Mouse (Mus musculus) C2C12 (cell line): ENCODE measurements around the gene Mlycd.

Source experiments
- CEBPB ChIP-seq: IDR thresholded peaks from one replicate; pipeline ENCODE4 v1.6.1; 2011; ENCODE audit warnings: low read depth, mild to moderate bottlenecking, control low read depth, moderate library complexity
- CTCF ChIP-seq: IDR thresholded peaks from one replicate; pipeline ENCODE4 v1.5.1; 2011; ENCODE audit not compliant: control insufficient read depth, insufficient read depth, insufficient read length
- MYOD1 ChIP-seq: IDR thresholded peaks from one replicate; pipeline ENCODE4 v1.6.1; 2011; ENCODE audit warnings: low read depth; ENCODE audit not compliant: control insufficient read depth, insufficient read length
- MYOG ChIP-seq: IDR thresholded peaks from one replicate; pipeline ENCODE4 v1.6.1; 2011; ENCODE audit not compliant: control insufficient read depth, insufficient read length; ENCODE audit errors: extremely low read depth

DNA sequence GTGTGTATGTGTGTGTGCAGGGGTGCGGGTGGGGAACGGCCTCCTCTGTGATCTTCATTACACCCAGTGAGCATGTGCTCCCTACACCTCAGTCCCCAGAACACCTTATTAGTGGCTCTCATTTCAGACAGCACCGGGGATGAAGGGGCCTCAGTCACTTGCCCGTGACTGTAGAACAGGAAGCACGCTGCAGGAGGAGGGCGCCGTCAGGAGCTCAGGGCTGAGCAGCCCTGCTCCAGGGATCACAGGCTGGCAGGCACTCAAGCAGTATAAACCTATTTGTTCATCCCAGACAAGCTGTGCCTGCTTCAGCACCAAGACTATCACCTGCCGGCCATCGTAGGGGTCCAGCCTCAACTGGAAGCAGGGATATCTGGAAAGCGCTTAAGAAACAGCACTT lies 9.2 kb downstream of the Mlycd start:
- TF ChIP-seq MYOD1, result no peak
- no peak for TF ChIP-seq CTCF
- no peak for TF ChIP-seq MYOG
- TF ChIP-seq CEBPB, result no peak
